Mouse (Mus musculus) forelimb bud, embryonic 11.5 days (tissue): ENCODE measurements around the gene Bhmt2.

Source experiments
- DNase-seq: peaks from one replicate; pipeline ENCODE4 v3.0.0-alpha.2; 2012; ENCODE audit warnings: low read depth, low spot score

The Bhmt2 gene

DNA sequence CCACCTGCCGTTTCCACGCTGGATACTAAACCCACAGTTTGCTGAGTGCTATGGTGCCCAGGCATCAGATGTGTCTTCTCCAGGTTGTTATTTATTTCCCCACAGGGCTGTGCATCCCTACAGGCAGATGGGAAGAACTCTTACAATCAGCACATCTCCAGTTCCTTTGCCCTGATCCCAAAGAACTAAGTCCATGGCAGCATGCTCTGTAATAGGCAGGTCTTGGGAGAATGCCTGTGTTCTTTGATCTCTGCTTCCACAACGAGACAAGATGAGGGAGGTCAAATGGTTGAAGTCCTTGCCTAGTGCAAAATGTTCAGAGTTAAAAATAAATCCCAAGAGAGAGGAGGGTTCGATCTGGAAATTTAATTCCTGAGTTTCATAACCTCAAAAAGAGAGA lies 34.5 kb downstream of the Bhmt2 start:
- DNase-seq, result no peak

DNA sequence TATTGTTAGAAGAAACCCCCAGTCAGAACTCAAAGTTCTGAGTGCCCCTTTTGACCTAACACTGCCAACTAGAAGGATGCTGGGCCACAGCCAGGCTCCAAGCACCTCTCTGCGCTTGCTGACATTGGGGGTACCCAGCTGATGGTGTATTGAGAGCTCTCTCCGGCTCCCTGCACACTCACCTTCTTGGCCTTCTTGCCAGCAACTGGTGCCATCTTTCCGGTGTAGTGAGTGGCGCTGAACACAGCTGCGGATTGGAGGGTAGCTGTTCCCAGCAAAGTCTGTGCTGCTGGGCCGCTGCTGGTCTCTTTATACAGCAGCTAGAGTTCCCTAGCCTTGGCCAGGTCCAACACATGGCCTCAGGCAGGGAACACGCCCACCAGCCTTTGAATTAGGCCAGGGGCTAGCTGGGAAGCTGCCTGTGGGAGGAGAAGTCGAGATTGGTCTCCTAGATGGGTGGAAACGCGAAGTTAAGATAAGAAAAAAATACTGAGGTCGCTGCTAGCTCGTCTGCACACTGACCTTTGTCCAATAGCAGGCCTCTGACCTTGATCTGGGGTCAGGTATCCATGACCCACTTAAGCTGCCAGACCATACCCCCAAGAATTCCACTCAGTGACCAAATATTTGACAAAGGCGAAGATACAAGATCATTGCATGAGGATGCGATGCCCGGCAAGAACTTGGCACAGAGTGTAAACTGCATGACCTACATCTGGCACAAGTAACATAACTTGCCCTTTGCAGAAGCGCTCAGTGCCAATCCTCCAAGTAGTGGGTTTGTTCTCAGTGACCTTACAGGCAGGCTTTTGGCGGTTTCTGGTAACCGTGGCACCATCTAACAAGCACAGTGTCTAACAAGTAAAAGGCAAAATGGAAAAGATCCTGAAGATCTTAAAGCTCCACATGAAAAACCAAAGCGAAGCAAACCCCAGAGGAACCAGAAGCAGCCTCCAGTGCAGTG lies 36.5 kb downstream of the Bhmt2 start, which contains the start of gene Bhmt:
Gene Bhmt (minus strand): TSS at position 680 of the 964 bp plus-strand sequence.
- no peak for DNase-seq

- no peak for DNase-seq
These were observed 37.5 kb downstream of the Bhmt2 start for GRCm38 (mm10) chr13:93636561-93636960.

DNA sequence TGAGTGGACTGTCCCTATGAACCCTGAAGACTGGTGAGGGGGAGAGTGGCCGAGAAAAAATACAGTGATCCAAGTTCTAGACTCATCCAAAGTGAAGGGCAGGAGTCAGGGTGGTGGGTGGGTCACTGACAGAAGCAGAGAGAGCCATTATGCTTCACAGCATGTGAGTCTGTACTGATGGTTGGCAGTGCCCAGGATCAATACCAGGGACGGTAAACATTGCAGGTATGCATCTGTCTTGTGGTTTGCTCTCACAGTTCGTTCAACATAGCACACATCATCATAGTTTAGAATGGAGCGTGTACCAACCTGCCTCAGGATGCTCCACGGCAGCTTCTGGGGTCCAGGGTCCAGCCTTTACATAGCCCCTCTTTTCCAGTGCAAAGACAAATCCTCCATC lies 41.2 kb downstream of the Bhmt2 start:
- no peak for DNase-seq

GRCm38 (mm10) chr13:93630941-93631705 lies 43.0 kb downstream of the Bhmt2 start:
- DNase-seq, result no peak

- peak; percentile 8 for DNase-seq
These were observed 45.2 kb downstream of the Bhmt2 start for GRCm38 (mm10) chr13:93628861-93629260.

GRCm38 (mm10) chr13:93614361-93614948 lies 59.6 kb downstream of the Bhmt2 start:
- DNase-seq, result no peak

DNA sequence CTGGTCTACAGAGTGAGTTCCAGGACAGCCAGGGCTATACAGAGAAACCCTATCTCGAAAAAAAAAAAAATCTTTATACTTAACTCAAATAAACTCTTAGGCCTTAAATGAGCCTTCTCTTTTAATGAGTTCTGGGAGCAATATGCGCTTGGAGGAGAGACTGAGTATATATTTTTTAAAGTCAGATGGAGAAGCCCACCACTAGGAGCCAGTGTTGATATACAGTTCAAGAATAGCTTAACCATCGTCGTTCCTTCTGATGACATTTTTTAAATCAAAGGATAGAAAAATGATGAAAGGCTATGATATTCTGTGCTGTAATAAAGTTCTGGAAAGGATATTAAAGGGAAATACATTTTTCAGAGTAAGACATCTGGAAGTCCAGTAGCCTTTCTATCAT lies 60.3 kb downstream of the Bhmt2 start:
- no peak for DNase-seq

GRCm38 (mm10) chr13:93612660-93613607 lies 61.2 kb downstream of the Bhmt2 start:
- peak; percentile 82 for DNase-seq

DNA sequence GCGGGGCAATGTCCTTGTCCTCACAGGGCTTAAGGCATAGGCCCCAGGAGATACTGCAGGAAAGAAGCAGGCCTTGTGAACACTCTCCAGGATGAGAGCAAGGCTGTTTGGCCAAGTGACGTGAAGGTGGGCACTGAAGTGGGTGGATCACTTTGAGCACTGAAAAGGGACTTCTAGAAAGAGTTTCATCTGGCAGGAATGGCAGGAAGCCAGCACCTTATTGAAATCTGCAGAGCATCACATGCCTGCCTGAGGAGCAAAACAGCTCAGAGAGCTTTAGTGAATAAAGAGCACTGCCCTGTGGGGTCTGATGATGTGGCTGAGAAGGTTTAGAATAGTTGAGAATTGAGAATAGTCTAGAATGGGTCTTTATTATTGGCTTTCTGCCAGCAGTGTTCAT lies 65.6 kb downstream of the Bhmt2 start:
- no peak for DNase-seq

DNA sequence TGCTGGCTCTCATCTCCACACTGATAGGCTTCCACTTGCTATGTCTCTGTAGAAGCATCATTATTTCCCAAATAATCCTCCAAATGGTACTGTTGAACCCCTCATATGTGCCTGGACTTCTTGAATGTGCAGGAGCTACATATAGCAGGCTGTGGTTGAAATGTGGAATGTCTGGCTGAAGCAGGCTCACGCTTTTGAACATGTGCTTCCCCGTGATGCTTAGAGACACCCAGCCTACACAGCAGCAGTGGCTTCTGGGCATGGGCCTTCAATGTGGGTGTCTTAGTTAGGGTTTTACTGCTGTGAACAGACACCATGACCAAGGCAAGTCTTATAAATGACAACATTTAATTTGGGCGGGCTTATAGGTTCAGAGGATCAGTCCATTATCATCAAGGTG lies 66.4 kb downstream of the Bhmt2 start:
- no peak for DNase-seq

DNA sequence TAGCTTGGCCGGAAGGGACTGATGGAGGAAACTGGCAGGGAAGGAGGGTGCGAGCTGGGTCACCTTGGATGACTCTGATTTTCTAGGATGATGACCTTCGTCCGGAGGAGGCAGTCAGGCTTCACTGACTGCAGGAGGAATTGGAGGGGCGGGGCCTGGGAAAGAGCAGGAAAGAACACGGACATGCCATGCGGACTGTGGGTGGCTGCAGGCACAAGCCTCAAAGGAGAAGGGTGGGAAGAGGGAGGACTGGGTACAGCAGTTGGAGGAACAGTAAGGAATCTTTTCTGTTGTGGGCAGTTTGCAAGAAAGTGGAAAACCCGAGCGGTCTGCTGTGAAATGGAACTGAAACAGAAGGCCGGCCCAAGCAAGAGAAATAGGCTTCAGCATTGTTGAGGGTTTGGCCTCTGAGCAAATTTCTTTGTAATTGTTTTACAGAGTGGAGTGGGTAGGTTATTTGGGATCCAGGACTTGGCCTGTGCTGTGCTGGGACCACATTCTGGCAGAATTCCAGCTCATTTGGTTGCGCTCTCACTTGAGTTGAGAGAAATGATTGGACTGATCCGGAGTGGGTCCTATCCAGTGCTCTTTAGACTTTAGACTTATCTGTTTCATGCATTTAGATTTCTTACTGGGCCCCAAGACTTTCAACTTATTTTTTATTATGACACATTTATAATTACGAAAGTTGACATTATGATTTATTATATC lies 67.1 kb downstream of the Bhmt2 start:
- no peak for DNase-seq
